Mouse (Mus musculus) midbrain, embryonic 12.5 days (tissue): ENCODE data around the gene Fam129a. TPM values are rescaled to one million over a fixed set of nuclear protein-coding genes. Genes with fewer than 3 reads are reported as not detected.

Experiments used
- ATAC-seq: fragments of 200-750 bp; cut with Nextera tagmentation; 2 replicates; pipeline ENCODE4 v1.8.0; 2017; ENCODE audit warnings: low read depth, moderate TSS enrichment, moderate library complexity; ENCODE audit not compliant: low FRiP score
- H3K27ac ChIP-seq: fragments of 300-500 bp; sonication (generic); replicated peaks from 2 replicates; pipeline ENCODE4 v1.5.1; 2016; ENCODE audit warnings: mild to moderate bottlenecking
- H3K27me3 ChIP-seq: fragments of 300-500 bp; sonication (generic); 2 replicates; pipeline ENCODE4 v1.6.1; 2016; ENCODE audit warnings: mild to moderate bottlenecking
- H3K36me3 ChIP-seq: fragments of 300-500 bp; sonication (generic); 2 replicates; pipeline ENCODE4 v1.6.1; 2016
- H3K4me1 ChIP-seq: fragments of 300-500 bp; sonication (generic); 2 replicates; pipeline ENCODE4 v1.6.1; 2016
- H3K4me2 ChIP-seq: fragments of 300-500 bp; sonication (generic); replicated peaks from 2 replicates; pipeline ENCODE4 v1.6.1; 2016; ENCODE audit warnings: mild to moderate bottlenecking, moderate library complexity
- H3K4me3 ChIP-seq: fragments of 300-500 bp; sonication (generic); 2 replicates; pipeline ENCODE4 v1.5.1; 2016; ENCODE audit warnings: mild to moderate bottlenecking
- H3K9ac ChIP-seq: fragments of 300-500 bp; sonication (generic); replicated peaks from 2 replicates; pipeline ENCODE4 v1.6.1; 2016; ENCODE audit warnings: mild to moderate bottlenecking, moderate library complexity
- H3K9me3 ChIP-seq: fragments of 300-500 bp; sonication (generic); 2 replicates; pipeline ENCODE4 v1.6.1; 2016; ENCODE audit warnings: mild to moderate bottlenecking
- WGBS: fragments of 180-500 bp; shearing (Covaris S2); methylation state at CpG from one replicate; pipeline ENCODE4 v1.1.7; 2016; 5-methylcytosine and 5-hydroxymethylcytosine counted together
- polyA plus RNA-seq: library from polyadenylated mRNA; unstranded; fragments of >200 nt; fragmentation: Nextera tagmentation; extraction: Ambion mirVana; gene quantifications from 2 replicates; pipeline ENCODE4 v1.2.1, GENCODE M21; 2016

Fam129a gene
- polyA plus RNA-seq, 1 experiment from 2014 or later: 0.63 TPM

DNA sequence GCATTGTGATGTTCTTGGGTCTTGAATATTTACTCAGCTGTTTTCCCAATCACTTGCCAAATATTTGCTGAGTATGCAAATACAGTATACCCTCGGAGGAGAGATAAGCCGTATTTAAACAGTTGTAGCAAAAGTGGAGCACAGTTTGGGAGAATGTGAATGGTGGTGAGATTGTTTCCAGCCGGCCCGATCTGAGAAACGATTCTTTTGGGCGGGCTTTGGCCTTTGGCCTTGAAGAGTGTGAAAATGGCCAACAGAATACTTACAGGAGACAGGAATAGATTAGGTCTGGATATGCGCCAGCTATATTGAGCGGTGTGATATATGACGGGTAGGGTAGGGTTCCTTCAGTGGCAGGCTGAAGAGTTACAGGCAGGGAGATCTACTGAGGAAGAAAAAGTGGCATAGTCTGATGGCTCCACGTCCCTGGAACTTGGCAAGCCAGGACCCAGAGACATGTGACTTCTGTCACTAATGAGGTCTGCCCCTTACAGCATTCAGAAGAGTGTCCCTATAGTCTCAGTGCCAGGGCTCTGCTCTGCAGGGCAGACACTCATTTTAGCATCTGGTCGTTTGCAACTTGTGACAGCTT, 60.8 kb downstream of the Fam129a start:
- 72% methylated on average over 11 of the region's 11 CpGs for WGBS
- 0 out of 2 replicates have a peak, but pooled peaks have one; percentile 25 for ATAC-seq

DNA sequence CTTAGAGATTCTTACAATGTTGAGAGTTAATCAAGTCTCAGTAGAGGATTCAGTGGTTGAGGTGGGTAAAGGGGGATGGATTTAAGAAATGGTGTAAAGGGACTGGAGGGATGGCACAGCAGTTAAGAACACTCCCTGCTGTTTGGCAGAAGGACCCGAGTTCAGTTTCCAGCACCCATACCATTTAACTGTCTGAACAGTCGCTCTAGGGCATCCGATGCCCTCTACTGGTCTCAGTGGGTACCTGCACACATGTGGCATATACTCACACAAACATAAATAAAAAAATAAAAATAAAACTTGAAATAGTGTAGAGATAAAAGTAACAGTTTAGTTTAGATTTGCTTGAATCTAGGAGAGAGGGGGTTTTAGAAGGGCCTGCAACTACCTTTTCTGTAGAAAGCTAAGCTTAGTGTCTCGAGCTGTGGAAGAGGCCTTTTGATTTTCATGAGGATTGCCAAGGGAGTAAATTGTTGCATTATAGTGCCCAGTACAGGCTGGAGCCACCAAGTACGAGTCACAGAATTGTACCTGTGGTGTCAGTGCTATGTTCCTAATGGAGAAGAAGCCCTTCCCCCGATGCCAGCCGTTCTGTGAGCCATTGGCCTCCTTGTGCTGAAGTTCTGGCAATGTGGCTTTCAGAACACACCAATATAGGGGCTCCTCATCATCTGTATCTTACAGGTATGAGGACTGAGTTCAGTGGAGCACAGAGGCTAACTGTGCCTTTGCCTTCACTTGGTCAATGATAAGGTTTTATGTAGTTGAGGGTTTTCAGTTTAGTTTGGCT, 61.8 kb downstream of the Fam129a start:
- H3K4me2 ChIP-seq: no peak overlapping the region

More for the DNA sequence above, 60.8 kb downstream of the Fam129a start:
- peaks cover 5% of the 10 kb centered on the region for H3K4me1 ChIP-seq
- no peaks in the 10 kb centered on the region for H3K36me3 ChIP-seq
- H3K27ac ChIP-seq: no peak overlapping the region
- H3K9me3 ChIP-seq: 0 out of 2 replicates have a peak, but pooled peaks cover 3% of the 10 kb centered on the region
- no peaks in the 10 kb centered on the region for H3K27me3 ChIP-seq
- no peak overlapping the region for H3K4me2 ChIP-seq
- H3K4me3 ChIP-seq: no peak overlapping the region
- no peak overlapping the region for H3K9ac ChIP-seq

DNA sequence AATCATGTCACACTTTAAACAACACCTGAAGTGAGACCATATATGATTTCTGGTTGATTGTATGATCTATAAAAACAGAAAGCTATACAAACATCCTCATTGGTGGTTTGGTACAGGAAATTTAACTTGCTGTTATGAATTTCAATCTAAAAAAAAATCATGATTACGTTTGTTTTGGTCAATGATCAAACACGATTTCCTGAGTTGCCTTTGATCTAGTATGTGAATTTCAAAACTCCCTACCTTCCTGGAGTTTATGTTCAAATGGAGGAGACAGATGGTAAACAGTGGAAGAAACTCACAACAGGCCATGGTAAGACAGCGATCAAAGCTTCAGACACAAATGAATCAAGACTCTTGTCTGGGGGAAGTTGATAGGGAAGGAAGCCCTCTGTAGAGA, 65.7 kb downstream of the Fam129a start:
- Histone ChIP-seq H3K4me2 (no peak overlapping the region), H3K4me1 (no peaks in the 10 kb centered on the region), H3K9me3 (0 out of 2 replicates have a peak, but pooled peaks cover 3% of the 10 kb centered on the region), H3K4me3 (no peak overlapping the region), H3K27me3 (no peaks in the 10 kb centered on the region), H3K36me3 (no peaks in the 10 kb centered on the region), H3K27ac (no peak overlapping the region), H3K9ac (no peak overlapping the region)
- WGBS: 82% methylated on average over 3 of the region's 3 CpGs
- ATAC-seq: no peak

More for the DNA sequence above, 61.8 kb downstream of the Fam129a start:
- WGBS: 92% methylated on average over 7 of the region's 7 CpGs
- H3K9me3 ChIP-seq: 0 out of 2 replicates have a peak, but pooled peaks cover 3% of the 10 kb centered on the region
- no peak overlapping the region for H3K27ac ChIP-seq
- H3K4me3 ChIP-seq: no peak overlapping the region
- H3K4me1 ChIP-seq: peaks cover 5% of the 10 kb centered on the region; the same call in 1 of the 2 replicates
- no peak overlapping the region for H3K9ac ChIP-seq
- H3K36me3 ChIP-seq: no peaks in the 10 kb centered on the region
- no peak for ATAC-seq
- H3K27me3 ChIP-seq: no peaks in the 10 kb centered on the region

DNA sequence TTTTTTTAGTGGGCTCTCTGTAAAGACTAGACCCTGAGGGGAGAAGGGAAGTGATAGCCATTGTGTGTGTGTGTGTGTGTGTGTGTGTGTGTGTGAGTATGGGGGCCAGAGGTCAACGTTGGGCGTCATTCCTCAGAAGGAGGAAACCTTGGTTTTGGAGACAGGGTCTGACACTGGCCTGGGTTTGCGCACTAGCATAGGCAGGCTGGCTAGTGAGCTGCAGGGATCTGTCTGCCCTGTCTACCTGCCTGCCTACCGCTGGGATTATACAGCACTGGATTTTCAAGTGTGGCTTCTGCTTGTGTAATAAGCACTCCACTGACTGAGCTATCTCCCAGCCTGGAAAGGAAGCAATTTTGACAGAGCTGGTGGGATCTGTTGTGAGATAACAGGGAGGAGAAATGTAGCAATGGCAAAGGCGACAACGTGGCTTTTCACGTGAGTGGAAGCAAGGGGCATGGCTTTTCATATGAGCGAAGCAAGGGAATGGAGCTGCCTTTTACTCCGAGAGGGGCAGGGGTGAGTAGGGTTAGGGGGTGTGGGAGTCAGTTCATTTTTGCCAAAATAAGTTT, 66.5 kb downstream of the Fam129a start:
- Histone ChIP-seq H3K36me3 (no peaks in the 10 kb centered on the region), H3K27me3 (no peaks in the 10 kb centered on the region), H3K27ac (no peak overlapping the region), H3K9ac (no peak overlapping the region), H3K4me1 (no peaks in the 10 kb centered on the region), H3K4me2 (no peak overlapping the region), H3K9me3 (0 out of 2 replicates have a peak, but pooled peaks cover 2% of the 10 kb centered on the region), H3K4me3 (no peak overlapping the region)
- ATAC-seq: no peak
- 84% methylated on average over 9 of the region's 9 CpGs for WGBS

GRCm38 (mm10) chr1:151638357-151638756, 67.4 kb downstream of the Fam129a start:
- no peaks in the 10 kb centered on the region for H3K9me3 ChIP-seq
- 90% methylated on average over 5 of the region's 5 CpGs for WGBS
- ATAC-seq: no peak
- no peak overlapping the region for H3K9ac ChIP-seq
- no peaks in the 10 kb centered on the region for H3K4me1 ChIP-seq
- no peak overlapping the region for H3K4me2 ChIP-seq
- no peaks in the 10 kb centered on the region for H3K36me3 ChIP-seq
- no peaks in the 10 kb centered on the region for H3K27me3 ChIP-seq
- H3K4me3 ChIP-seq: no peak overlapping the region
- no peak overlapping the region for H3K27ac ChIP-seq

- Histone ChIP-seq H3K27me3 (no peaks in the 10 kb centered on the region), H3K36me3 (no peaks in the 10 kb centered on the region), H3K4me1 (no peaks in the 10 kb centered on the region), H3K9ac (no peak overlapping the region), H3K4me2 (no peak overlapping the region), H3K4me3 (no peak overlapping the region), H3K9me3 (no peaks in the 10 kb centered on the region), H3K27ac (no peak overlapping the region)
- WGBS: 98% methylated on average over 2 of the region's 2 CpGs
- no peak for ATAC-seq
These were observed 67.8 kb downstream of the Fam129a start for GRCm38 (mm10) chr1:151638770-151639169.

DNA sequence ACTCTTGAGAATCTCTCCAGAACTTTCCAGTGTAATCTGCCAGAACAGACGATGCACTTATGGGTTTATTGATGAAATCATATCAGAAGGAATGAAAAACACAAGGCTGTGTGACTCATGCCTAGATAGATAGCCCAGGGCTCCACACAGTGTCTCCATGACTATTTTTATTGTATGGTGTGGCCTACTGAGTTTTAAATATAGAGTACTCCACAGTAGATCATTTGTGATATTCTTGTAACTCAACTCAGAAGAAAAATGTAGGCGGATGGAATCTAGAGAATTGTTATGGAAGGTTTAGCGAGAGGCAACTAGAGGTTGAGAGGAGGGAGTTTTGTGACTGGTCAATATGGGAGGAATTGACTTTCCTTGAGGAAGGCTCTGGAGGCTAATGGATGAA, 75.4 kb downstream of the Fam129a start:
- Histone ChIP-seq H3K36me3 (no peaks in the 10 kb centered on the region), H3K9ac (no peak overlapping the region), H3K4me3 (no peak overlapping the region), H3K4me2 (no peak overlapping the region), H3K9me3 (no peaks in the 10 kb centered on the region), H3K27me3 (no peaks in the 10 kb centered on the region), H3K4me1 (no peaks in the 10 kb centered on the region), H3K27ac (no peak overlapping the region)
- 90% methylated on average over 3 of the region's 3 CpGs for WGBS
- no peak for ATAC-seq

DNA sequence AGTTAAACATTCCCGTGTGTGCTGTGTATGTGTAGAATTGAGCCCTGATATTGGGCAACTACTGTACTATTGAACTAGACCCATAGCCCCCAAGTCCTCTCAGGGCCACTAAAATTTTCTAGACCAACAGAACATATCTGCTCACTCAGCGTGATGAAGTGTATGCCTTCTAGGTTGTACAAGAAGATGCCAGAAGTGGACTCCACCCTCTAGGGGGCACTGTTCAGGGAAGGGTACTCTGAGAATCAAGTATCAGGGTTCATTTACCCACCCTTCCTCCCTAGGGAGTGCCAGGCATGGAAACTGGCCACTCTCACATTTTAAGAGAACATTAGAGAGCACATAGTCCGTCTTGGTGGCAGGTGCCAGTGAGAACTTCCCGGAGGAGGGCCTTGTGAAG, 77.1 kb downstream of the Fam129a start:
- no peak for ATAC-seq
- 95% methylated on average over 4 of the region's 4 CpGs for WGBS
- no peaks in the 10 kb centered on the region for H3K4me1 ChIP-seq
- H3K27me3 ChIP-seq: no peaks in the 10 kb centered on the region
- H3K36me3 ChIP-seq: no peaks in the 10 kb centered on the region
- H3K9me3 ChIP-seq: no peaks in the 10 kb centered on the region
- no peak overlapping the region for H3K9ac ChIP-seq
- H3K27ac ChIP-seq: no peak overlapping the region
- no peak overlapping the region for H3K4me3 ChIP-seq
- H3K4me2 ChIP-seq: no peak overlapping the region

DNA sequence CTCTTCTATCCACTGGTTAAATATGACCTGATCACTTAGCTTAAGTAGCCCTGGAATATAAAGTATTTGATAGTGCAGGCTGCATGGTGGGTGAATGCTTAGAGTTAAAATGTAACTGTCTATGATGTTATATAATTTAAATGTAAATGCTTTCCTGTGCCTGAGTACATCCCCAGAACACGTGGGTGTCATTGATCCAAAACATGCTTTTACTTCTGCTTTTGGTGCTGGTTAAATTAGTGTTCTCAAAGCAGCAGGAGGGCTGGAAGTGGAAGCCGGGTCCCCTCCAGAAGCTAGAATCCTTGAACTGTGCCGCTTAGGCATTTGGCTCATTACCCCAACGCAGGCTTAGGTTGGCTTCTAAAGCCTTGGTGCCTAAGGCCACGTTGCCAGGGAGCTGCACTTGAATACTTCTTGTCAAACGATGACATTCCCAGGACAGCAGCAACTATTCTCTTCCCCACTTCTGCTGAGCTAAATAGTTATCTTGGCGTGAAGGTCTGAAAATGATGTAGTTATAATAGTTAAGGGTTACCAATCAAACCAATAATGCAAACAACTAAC, 86.1 kb downstream of the Fam129a start:
- WGBS: 56% methylated on average over 7 of the region's 7 CpGs
- H3K9me3 ChIP-seq: no peaks in the 10 kb centered on the region
- no peaks in the 10 kb centered on the region for H3K36me3 ChIP-seq
- H3K4me1 ChIP-seq: no peaks in the 10 kb centered on the region
- H3K9ac ChIP-seq: no peak overlapping the region
- no peak for ATAC-seq
- no peaks in the 10 kb centered on the region for H3K27me3 ChIP-seq
- no peak overlapping the region for H3K4me3 ChIP-seq
- no peak overlapping the region for H3K27ac ChIP-seq
- H3K4me2 ChIP-seq: no peak overlapping the region

GRCm38 (mm10) chr1:151658291-151658830, 87.4 kb downstream of the Fam129a start:
- no peaks in the 10 kb centered on the region for H3K9me3 ChIP-seq
- no peaks in the 10 kb centered on the region for H3K4me1 ChIP-seq
- no peak overlapping the region for H3K27ac ChIP-seq
- H3K9ac ChIP-seq: no peak overlapping the region
- ATAC-seq: no peak
- no peaks in the 10 kb centered on the region for H3K36me3 ChIP-seq
- no peak overlapping the region for H3K4me3 ChIP-seq
- H3K4me2 ChIP-seq: no peak overlapping the region
- H3K27me3 ChIP-seq: no peaks in the 10 kb centered on the region
- WGBS: 86% methylated on average over 19 of the region's 19 CpGs

GRCm38 (mm10) chr1:151659636-151660035, 88.7 kb downstream of the Fam129a start:
- Histone ChIP-seq H3K27me3 (no peaks in the 10 kb centered on the region), H3K9ac (no peak overlapping the region), H3K4me1 (no peaks in the 10 kb centered on the region), H3K4me2 (no peak overlapping the region), H3K9me3 (no peaks in the 10 kb centered on the region), H3K27ac (no peak overlapping the region), H3K36me3 (no peaks in the 10 kb centered on the region), H3K4me3 (no peak overlapping the region)
- no peak for ATAC-seq
- WGBS: 83% methylated on average over 8 of the region's 8 CpGs

GRCm38 (mm10) chr1:151660251-151660650, 89.3 kb downstream of the Fam129a start:
- Histone ChIP-seq H3K4me1 (no peaks in the 10 kb centered on the region), H3K4me3 (no peak overlapping the region), H3K36me3 (no peaks in the 10 kb centered on the region), H3K9ac (no peak overlapping the region), H3K27ac (no peak overlapping the region), H3K9me3 (no peaks in the 10 kb centered on the region), H3K4me2 (no peak overlapping the region), H3K27me3 (no peaks in the 10 kb centered on the region)
- no peak for ATAC-seq
- WGBS: 84% methylated on average over 4 of the region's 4 CpGs
